Mouse (Mus musculus): ENCODE measurements around the gene Polr1e. TPM values are rescaled to one million over a fixed set of nuclear protein-coding genes. Genes with fewer than 3 reads are reported as not detected.
"Not testable (repeated sequence)": the region's sequence is repeated elsewhere in the genome, so short reads cannot be mapped to it uniquely, and the experiment has no call there.

Polr1e gene
- total RNA-seq, 2 experiments from 2014 or later = 9.9 to 10.8 TPM

- DNase-seq (ENCODE audit: low spot score in 2 of 2) = no peak
These were observed 18.4 kb upstream of the Polr1e start for GRCm38 (mm10) chr4:45000001-45000400.

GRCm38 (mm10) chr4:45005452-45005851 lies 12.9 kb upstream of the Polr1e start:
- DNase-seq (ENCODE audit: low spot score in 2 of 2) = no peak

GRCm38 (mm10) chr4:45010806-45011415 lies 7.5 kb upstream of the Polr1e start:
- no peak for DNase-seq (ENCODE audit: low spot score in 2 of 2)

- DNase-seq (ENCODE audit: low spot score in 2 of 2) = no peak
These were observed 6.7 kb upstream of the Polr1e start for GRCm38 (mm10) chr4:45011581-45012104.

- peak; percentile 100 for DNase-seq (ENCODE audit: low spot score in 2 of 2)
These were observed 6.0 kb upstream of the Polr1e start, which contains the start of gene Zbtb5 for GRCm38 (mm10) chr4:45012105-45012975. Gene Zbtb5 (minus strand): TSS chr4:45012412.

GRCm38 (mm10) chr4:45013031-45013431 lies 5.4 kb upstream of the Polr1e start:
- DNase-seq (ENCODE audit: low spot score in 2 of 2) = no peak

- no peak for DNase-seq (ENCODE audit: low spot score in 2 of 2)
These were observed 4.8 kb upstream of the Polr1e start for GRCm38 (mm10) chr4:45013537-45013936.

GRCm38 (mm10) chr4:45015615-45016014 lies 2.8 kb upstream of the Polr1e start:
- peak; percentile 36 to 82 for DNase-seq (ENCODE audit: low spot score in 2 of 2)

GRCm38 (mm10) chr4:45019009-45019408 lies 626 bp downstream of the Polr1e start:
- DNase-seq (ENCODE audit: low spot score in 2 of 2) = no peak

- no peak for DNase-seq (ENCODE audit: low spot score in 2 of 2)
These were observed 8.1 kb downstream of the Polr1e start for GRCm38 (mm10) chr4:45026459-45026858.

GRCm38 (mm10) chr4:45032586-45032985 lies 14.2 kb downstream of the Polr1e start:
- no peak for DNase-seq (ENCODE audit: low spot score in 2 of 2)

GRCm38 (mm10) chr4:45034693-45035628 lies 16.6 kb downstream of the Polr1e start:
- no peak for DNase-seq (ENCODE audit: low spot score in 2 of 2)

GRCm38 (mm10) chr4:45036048-45036447 lies 17.7 kb downstream of the Polr1e start:
- no peak for DNase-seq (ENCODE audit: low spot score in 2 of 2)

- no peak for DNase-seq (ENCODE audit: low spot score in 2 of 2)
These were observed 18.2 kb downstream of the Polr1e start for GRCm38 (mm10) chr4:45036571-45036970.

GRCm38 (mm10) chr4:45037455-45038410 lies 19.4 kb downstream of the Polr1e start:
- DNase-seq (ENCODE audit: low spot score in 2 of 2) = no peak

GRCm38 (mm10) chr4:45038879-45039278 lies 20.5 kb downstream of the Polr1e start:
- DNase-seq (ENCODE audit: low spot score in 2 of 2) = not testable (repeated sequence)

GRCm38 (mm10) chr4:45039546-45039945 lies 21.2 kb downstream of the Polr1e start:
- DNase-seq (ENCODE audit: low spot score in 2 of 2) = not testable (repeated sequence)

GRCm38 (mm10) chr4:45040795-45041194 lies 22.4 kb downstream of the Polr1e start:
- DNase-seq (ENCODE audit: low spot score in 2 of 2) = no peak

GRCm38 (mm10) chr4:45046679-45047078 lies 28.3 kb downstream of the Polr1e start:
- DNase-seq (ENCODE audit: low spot score in 2 of 2) = no peak
